Mouse (Mus musculus) E14TG2a.4 (cell line): ENCODE measurements at regions not wholly inside any gene's neighbourhood (a gene's known extent, or its start where the extent isn't known, plus 50 kb on each side); places are given as distances from the start of the nearest gene placed in this dataset.

Experiments
- CTCF ChIP-seq: conservative IDR thresholded peaks from 2 replicates; pipeline ENCODE4 v1.5.1; 2014; ENCODE audit warnings: low read length
- NANOG ChIP-seq: IDR thresholded peaks from 2 replicates; pipeline ENCODE4 v1.6.1; 2014; ENCODE audit warnings: borderline replicate concordance, low read length, mixed read lengths
- POU5F1 ChIP-seq: IDR thresholded peaks from 2 replicates; pipeline ENCODE4 v1.6.1; 2014; ENCODE audit warnings: low read length, borderline replicate concordance

DNA sequence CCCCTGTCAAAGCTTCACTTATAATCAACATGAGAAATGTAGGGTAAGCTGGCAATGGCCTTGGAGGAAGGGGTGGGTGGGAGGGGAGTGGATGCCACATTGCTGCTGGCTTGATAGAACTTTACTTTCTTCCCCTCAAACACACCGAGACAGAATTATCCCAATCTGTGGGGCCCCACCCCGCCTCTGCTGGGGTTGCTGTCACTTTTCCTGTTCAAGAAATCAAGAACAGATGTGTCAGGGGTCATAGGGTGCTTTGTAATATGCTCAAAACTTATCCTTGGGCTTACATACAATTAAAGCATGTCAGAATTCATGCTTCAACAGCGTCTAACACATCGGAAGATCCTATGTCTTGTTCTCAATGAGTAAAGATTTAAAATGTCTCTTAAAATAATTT lies 101.9 kb upstream of the Satb2 start:
- TF ChIP-seq CTCF (no peak), NANOG (no peak), POU5F1 (no peak)
